8 mouse cellular contexts compared by ENCODE assay signal in the genomic region with DNA sequence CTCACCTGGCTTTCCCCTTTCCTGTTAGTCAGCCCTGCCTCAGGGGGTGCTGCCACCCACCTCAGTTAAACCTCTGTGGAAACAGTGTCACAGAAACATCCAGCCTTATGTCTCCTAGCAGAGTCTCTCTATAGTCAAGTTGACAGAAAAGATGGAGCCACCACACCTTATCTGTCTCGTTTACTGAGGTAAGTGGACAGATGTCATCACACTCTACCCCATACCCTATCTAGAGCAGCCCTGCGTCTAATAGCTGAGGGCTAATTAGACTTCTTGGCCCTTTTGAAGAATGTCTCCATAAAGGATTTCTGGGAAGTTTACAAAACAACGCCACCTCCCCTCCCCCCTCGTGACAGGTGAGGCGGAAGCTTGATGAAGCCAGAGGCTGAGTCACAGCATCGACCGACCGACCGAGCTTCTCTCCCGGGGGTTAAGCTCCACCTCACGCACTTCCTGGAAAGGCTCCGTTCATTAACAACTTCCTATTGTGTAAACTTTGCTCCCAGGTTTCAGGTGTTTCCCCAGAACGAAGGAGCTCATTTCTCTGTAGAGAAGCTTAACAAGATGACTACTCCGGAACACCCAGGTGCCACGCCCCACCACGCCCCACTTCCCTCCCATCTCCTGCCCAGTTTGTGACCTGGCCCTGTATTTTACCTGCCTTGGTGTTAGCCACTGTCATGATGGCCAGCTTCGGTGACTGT.
DNase-seq lines count a peak whose midpoint lies in the region; ATAC-seq and TF ChIP-seq lines count a peak whose summit lies in the region.

No protein-coding gene starts in this region.

- H3K27me3 ChIP-seq in heart, embryonic 12.5 days (replicated peaks): no peaks in the 10 kb centered on the region
- no peaks in the 10 kb centered on the region for H3K27me3 ChIP-seq in heart, adult 2 months (ENCODE audit: control insufficient read depth, insufficient read depth, low read length)
- H3K27me3 ChIP-seq in hindbrain, embryonic 16.5 days (replicated peaks; ENCODE audit: control insufficient read depth, insufficient read depth, low read length): no peaks in the 10 kb centered on the region

- no peak for TF ChIP-seq CTCF in heart, adult 2 months (IDR thresholded peaks at IDR 0.05)

- no peak for DNase-seq in heart, adult 2 months
- DNase-seq in ES-CJ7 (ENCODE audit: low read depth, low spot score): peak; percentile 70
- peak; percentile 53 for DNase-seq in lung, postnatal 10 days
- DNase-seq in thymus, postnatal 14 days: peak; percentile 58
- DNase-seq in cerebellum, adult 11-12 months: no peak
- no peak for DNase-seq in cerebellum, postnatal 4 days (ENCODE audit: low spot score in 2 of 2)

- no peak for TF ChIP-seq POLR2A in heart, adult 2 months (IDR thresholded peaks at IDR 0.05; ENCODE audit: insufficient read depth, low read depth, low read length)

- H3K4me2 ChIP-seq in heart, embryonic 12.5 days: peak overlapping the region; percentile 58
- 0 out of 2 replicates have a peak overlapping the region, but pooled peaks have one; percentile 2 for H3K4me2 ChIP-seq in hindbrain, embryonic 16.5 days (ENCODE audit: low read length)

- H3K4me3 ChIP-seq in heart, embryonic 12.5 days: peak overlapping the region; percentile 25
- no peak overlapping the region for H3K4me3 ChIP-seq in heart, adult 2 months
- no peak overlapping the region for H3K4me3 ChIP-seq in hindbrain, embryonic 16.5 days (ENCODE audit: low read length)

- 9% methylated on average over 17 of the region's 17 CpGs for WGBS in heart, embryonic 12.5 days
- 15% methylated on average over 17 of the region's 17 CpGs for WGBS in heart, adult 2 months
- 19% methylated on average over 17 of the region's 17 CpGs for WGBS in hindbrain, embryonic 16.5 days

- no peak overlapping the region for H3K9ac ChIP-seq in heart, embryonic 12.5 days
- H3K9ac ChIP-seq in heart, adult 2 months (ENCODE audit: low read depth, low read length): no peak overlapping the region
- no peak overlapping the region for H3K9ac ChIP-seq in hindbrain, embryonic 16.5 days (ENCODE audit: low read depth, low read length)

- no peak overlapping the region for H3K27ac ChIP-seq in heart, embryonic 12.5 days (ENCODE audit: poor library complexity, severe bottlenecking)
- no peak overlapping the region for H3K27ac ChIP-seq in heart, adult 2 months
- no peak overlapping the region for H3K27ac ChIP-seq in hindbrain, embryonic 16.5 days (ENCODE audit: low read depth, low read length)

- H3K4me1 ChIP-seq in heart, embryonic 12.5 days (replicated peaks): peaks cover 9% of the 10 kb centered on the region
- no peaks in the 10 kb centered on the region for H3K4me1 ChIP-seq in heart, adult 2 months (ENCODE audit: control insufficient read depth, insufficient read depth, low read length)
- H3K4me1 ChIP-seq in hindbrain, embryonic 16.5 days (ENCODE audit: control insufficient read depth, insufficient read depth, low read depth, low read length): no peaks in the 10 kb centered on the region

- intact Hi-C loops in heart, adult 2 months (cut with DNase I): no loop called here

- peak; percentile 73; the same call in 1 of the 2 replicates for ATAC-seq in heart, embryonic 12.5 days (ENCODE audit: insufficient number of reproducible peaks, low FRiP score)
- ATAC-seq in hindbrain, embryonic 16.5 days: no peak

- no peaks in the 10 kb centered on the region for H3K36me3 ChIP-seq in heart, embryonic 12.5 days
- no peaks in the 10 kb centered on the region for H3K36me3 ChIP-seq in heart, adult 2 months (ENCODE audit: control insufficient read depth, insufficient read depth, low read length)
- H3K36me3 ChIP-seq in hindbrain, embryonic 16.5 days (ENCODE audit: control insufficient read depth, insufficient read depth, low read length): no peaks in the 10 kb centered on the region

- H3K79me2 ChIP-seq in heart, adult 2 months (replicated peaks; ENCODE audit: control insufficient read depth, insufficient read depth, low read length): no peaks in the 10 kb centered on the region

- no peaks in the 10 kb centered on the region for H3K9me3 ChIP-seq in heart, embryonic 12.5 days (replicated peaks)
- no peaks in the 10 kb centered on the region for H3K9me3 ChIP-seq in hindbrain, embryonic 16.5 days (ENCODE audit: control insufficient read depth, low read length)

- TF ChIP-seq EP300 in heart, adult 2 months (IDR thresholded peaks at IDR 0.05; ENCODE audit: insufficient read depth, low read depth, low read length): no peak

Comparison
In these comparisons a context has a peak if more than half of its experiments do, and no peak if none do; other contexts are left out.
1. DNase-seq: peak in ES-CJ7 (single experiment), lung, postnatal 10 days (single experiment) and thymus, postnatal 14 days (single experiment); none in heart, adult 2 months (0 of 2), cerebellum, adult 11-12 months (single experiment) and cerebellum, postnatal 4 days (0 of 2).